In genomic region chr10:59920485-59920809, GRCm38 (mm10) we compare ENCODE assay signal across 8 mouse cellular contexts. TPM values are rescaled to one million over a fixed set of nuclear protein-coding genes. Genes with fewer than 3 reads are reported as not detected.
DNase-seq lines count a peak whose midpoint lies in the region; ATAC-seq and TF ChIP-seq lines count a peak whose summit lies in the region.

No protein-coding gene starts in this region.

- no peak for ATAC-seq in liver, embryonic 13.5 days (ENCODE audit: low read depth)

- peak overlapping the region; percentile 48 for H3K9ac ChIP-seq in liver, embryonic 13.5 days

- H3K27ac ChIP-seq in gastrocnemius, adult 2 months = peak overlapping the region; percentile 92
- peak overlapping the region; percentile 54 for H3K27ac ChIP-seq in liver, embryonic 13.5 days

- 39% methylated on average over 7 of the region's 7 CpGs for WGBS in liver, embryonic 13.5 days (ENCODE audit: insufficient replicate concordance)

- intact Hi-C loops in gastrocnemius, adult 2 months (cut with DNase I) = loop anchor here (2.0 kb wide), 1 partner anchor 30 kb away; the partner anchor contains the start of gene Ddit4

- no peak for TF ChIP-seq CTCF in gastrocnemius, adult 2 months (IDR thresholded peaks at IDR 0.05)

- peaks cover 54% of the 10 kb centered on the region for H3K4me1 ChIP-seq in liver, embryonic 13.5 days (replicated peaks)

- H3K36me3 ChIP-seq in liver, embryonic 13.5 days = no peaks in the 10 kb centered on the region

- H3K4me3 ChIP-seq in gastrocnemius, adult 2 months = peak overlapping the region; percentile 65
- H3K4me3 ChIP-seq in liver, embryonic 13.5 days (replicated peaks) = peak overlapping the region; percentile 55

- no peaks in the 10 kb centered on the region for H3K27me3 ChIP-seq in liver, embryonic 13.5 days

- H3K9me3 ChIP-seq in liver, embryonic 13.5 days (replicated peaks) = no peaks in the 10 kb centered on the region

- peak overlapping the region; percentile 75 for H3K4me2 ChIP-seq in liver, embryonic 13.5 days

- no peak for DNase-seq in gastrocnemius, adult 2 months
- DNase-seq in gastrocnemius, adult 8-10 months (ENCODE audit: low spot score in 2 of 2) = no peak
- peak; percentile 42 for DNase-seq in thymus, postnatal 4 days
- no peak for DNase-seq in thymus, postnatal 14 days
- DNase-seq in liver, embryonic 13.5 days = no peak
- DNase-seq in frontal cortex, postnatal 14 days (ENCODE audit: low spot score in 2 of 2) = no peak
- no peak for DNase-seq in layer of hippocampus, postnatal 10 days (ENCODE audit: low spot score in 2 of 2)
- no peak for DNase-seq in embryo, embryonic 10 days (ENCODE audit: low spot score)

RNA-seq across cellular contexts. Expression of gene Ddit4, which starts 31.2 kb away (rescaled TPM):
- total RNA-seq in gastrocnemius, adult 2 months (2021) = 100 to 1,000 TPM in 1 of 2 experiments, 10 to 100 TPM in 1; 15.4 to 183 TPM
- total RNA-seq in gastrocnemius, adult 8-10 months (2022) = 10 to 100 TPM in 2 of 4 experiments, 1 to 10 TPM in 2; 4.7 to 45.4 (median 9.4) TPM
- polyA plus RNA-seq in liver, embryonic 13.5 days (2015; fragmentation: Nextera tagmentation; extraction: Ambion mirVana) = 2.7 and 2.8 TPM in 2 replicates
- total RNA-seq in layer of hippocampus, postnatal 10 days (2021) = 10 to 100 TPM; 73.6 to 94.2 TPM

RNA-seq across cellular contexts. Expression of gene Dnajb12, which starts 41.1 kb away (rescaled TPM):
- total RNA-seq in gastrocnemius, adult 2 months (2021) = 10 to 100 TPM; 60.4 to 77.5 TPM
- 10 to 100 TPM; 77.8 to 89.1 (median 82.1) TPM for total RNA-seq in gastrocnemius, adult 8-10 months (2022)
- polyA plus RNA-seq in liver, embryonic 13.5 days (2015; fragmentation: Nextera tagmentation; extraction: Ambion mirVana) = 13.4 and 15.5 TPM in 2 replicates
- total RNA-seq in layer of hippocampus, postnatal 10 days (2021) = 10 to 100 TPM; 43.9 to 44.2 TPM
